Mouse (Mus musculus) kidney, postnatal 4 days (tissue): ENCODE measurements at regions not wholly inside any gene's neighbourhood (a gene's known extent, or its start where the extent isn't known, plus 50 kb on each side); places are given as distances from the start of the nearest gene placed in this dataset.

Source experiments
- DNase-seq, 2 experiments: peaks; one replicate each; pipeline ENCODE4 v3.0.0; 2021; ENCODE audit warnings: mixed read lengths in 2 of 2

GRCm38 (mm10) chr4:95155178-95155577, 103.2 kb upstream of the Jun start:
- DNase-seq: no peak

- no peak for DNase-seq
These were observed 103.8 kb upstream of the Jun start for GRCm38 (mm10) chr4:95155796-95156195.

GRCm38 (mm10) chr4:95156451-95157271, 104.6 kb upstream of the Jun start:
- DNase-seq: peak in 1 of 2 experiments; percentile 12

- no peak for DNase-seq
These were observed 105.8 kb upstream of the Jun start for GRCm38 (mm10) chr4:95157653-95158430.

DNA sequence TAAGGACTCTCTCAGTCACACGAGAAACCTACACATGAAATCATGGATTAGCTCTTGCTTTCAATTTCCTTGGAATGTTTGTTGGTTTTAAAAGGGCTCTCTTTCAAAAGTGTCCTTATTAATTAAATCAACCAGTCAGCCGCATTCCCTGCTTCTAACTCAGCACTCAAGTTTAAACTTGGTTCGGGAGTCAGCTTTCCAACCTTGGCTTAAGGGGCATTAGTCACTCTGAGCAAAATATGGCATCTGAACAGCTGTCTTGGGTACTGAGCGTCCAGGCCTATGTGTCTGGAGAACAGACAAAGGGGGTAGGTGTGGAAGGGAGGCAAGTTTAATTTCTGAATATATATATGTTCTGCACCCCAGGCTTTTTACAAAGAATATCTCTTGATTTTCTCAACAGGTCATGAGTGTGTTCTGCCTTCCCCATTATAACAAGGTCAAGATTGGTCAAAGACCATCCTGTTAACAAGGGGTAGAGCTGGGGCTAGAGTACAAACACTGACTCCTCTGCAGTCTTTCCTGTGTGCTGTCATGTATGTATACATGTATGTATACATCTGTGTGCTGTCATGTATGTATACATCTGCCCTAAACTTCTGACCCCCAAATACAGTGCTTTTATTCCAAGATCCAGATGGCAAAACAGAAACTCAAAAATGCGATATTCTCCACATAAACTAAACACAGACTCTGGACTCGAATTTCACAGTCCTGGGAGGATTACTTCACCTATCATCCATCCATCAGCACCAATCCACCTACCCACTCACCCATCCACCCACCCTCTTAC, 106.8 kb upstream of the Jun start:
- no peak for DNase-seq

DNA sequence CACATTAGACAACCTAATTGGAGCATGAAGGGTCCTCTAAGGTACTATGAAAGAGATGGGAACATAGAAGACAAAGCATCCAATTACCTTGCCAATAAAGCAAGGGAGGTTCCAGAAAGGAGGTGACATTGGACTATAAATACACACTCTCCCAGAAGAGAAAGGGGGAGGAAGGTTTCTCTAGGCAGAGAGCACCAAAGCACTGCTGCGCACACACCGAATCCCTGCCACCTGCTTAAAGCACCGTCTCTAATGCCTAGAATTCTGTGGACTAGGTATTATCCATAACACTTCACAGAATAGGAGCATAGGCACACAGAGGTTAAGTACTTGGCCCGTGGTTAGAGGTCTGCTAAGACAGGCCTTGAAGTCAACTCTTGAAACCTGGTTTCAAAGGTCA, 107.8 kb upstream of the Jun start:
- DNase-seq: no peak

DNA sequence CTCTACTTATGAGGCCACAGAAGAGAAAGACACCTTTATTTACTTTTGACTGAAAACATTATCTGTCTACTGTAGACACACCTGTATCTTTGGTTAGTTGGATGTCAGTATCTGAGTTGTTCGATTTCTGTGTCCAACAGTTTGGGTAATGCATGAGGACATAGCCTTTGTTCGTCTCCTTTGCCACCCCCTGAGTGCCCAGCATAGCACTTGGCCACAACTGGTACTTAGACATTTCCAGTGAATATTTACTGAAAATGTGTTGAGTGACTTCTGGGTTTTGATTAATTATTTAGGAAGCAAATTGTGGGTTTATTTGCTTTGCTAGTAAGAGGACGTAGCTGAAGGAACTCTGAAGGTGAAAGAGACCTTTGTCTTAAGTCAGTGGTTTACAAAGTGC, 108.4 kb upstream of the Jun start:
- DNase-seq: no peak

DNA sequence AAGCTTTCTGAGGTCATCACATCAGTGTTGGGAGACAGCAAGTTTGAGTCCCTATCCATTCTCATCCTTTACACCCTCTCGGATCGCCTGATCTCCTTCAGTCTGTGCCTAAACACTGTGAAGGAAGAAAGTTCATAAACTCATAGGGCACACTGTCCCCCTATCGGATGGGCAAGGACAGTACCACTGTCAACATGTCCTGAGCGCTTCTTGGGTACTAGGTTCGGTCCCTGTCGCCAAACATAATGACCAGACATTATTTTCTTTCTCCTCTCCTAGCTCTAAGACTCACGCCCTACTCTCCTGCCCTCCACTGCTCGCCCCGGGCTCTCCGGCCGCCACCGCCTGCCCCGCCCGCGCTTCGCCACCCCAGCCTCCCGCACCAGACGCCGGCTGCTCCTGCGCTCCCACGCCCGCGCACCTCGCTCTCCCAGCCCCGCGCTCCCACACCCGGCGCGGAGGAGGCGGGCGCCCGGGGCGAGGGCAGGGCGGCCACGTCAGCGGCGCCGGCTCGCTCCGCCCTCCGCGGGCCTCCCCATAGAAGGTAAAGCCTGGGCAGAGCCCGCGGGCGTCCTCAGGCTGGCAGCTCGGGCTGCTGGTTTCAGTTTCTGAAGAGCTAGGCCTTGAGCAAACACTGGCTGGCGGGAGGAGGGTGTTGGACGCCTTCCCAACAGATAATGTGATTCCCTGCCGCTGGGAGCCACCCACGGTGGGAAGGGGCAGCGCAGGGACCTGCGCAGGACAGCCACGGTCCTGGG, 109.1 kb upstream of the Jun start:
- DNase-seq: peak; percentile 87 to 94

DNA sequence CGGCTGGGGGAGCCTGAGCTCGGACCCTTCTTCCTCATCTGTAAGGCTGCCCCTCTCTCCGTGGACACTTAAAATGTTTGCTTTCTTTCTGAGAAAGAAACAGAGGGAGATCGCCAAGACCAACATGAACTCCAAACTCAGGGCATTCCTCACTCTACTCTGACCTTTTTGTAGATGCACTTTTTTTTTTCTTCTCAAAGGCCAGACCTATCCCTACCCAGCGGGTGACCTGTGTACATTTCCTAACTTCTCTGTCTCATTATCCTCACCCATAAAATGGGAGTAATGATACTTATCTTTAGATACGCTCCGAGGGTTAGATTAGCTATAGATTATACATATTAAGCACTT, 109.6 kb upstream of the Jun start:
- no peak for DNase-seq

DNA sequence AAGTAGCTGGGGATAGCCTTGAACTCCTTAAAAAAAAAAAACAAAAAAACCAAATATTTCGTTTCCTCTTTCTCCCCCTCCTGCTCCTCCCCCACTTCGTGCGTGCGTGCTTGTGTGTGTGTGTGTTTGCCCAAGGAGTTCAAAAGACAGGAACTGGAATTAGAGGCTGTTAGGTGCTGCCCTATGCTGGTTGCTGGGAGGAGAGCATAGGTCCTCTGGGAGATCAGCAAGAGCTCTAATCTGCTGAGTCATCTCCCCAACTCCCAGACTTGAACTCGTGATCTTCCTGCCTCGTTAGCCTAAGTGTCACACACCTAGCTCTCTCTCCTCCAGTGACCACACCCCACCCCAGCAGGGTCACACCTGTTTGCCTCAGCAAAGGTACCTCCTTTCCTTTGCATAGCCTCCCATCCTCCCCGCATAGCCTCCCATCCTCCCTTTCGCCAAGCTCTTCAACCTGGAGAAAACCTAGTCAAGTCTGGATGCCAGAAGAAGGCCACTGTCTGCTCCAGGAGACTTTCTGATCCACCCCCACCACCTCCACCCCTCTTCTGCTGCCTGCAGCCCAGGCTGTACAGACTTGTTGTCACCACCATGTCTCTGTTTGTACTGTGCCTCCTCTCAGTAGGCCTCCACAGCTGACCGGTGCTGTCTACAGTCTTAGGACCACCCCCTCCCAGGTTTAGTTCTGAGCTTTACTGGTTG, 110.5 kb upstream of the Jun start:
- DNase-seq: no peak

- DNase-seq: peak in 1 of 2 experiments; percentile 23
These were observed 111.4 kb upstream of the Jun start for GRCm38 (mm10) chr4:95163403-95163802.

- no peak for DNase-seq
These were observed 114.5 kb upstream of the Jun start for GRCm38 (mm10) chr4:95166503-95166902.

- no peak for DNase-seq
These were observed 115.2 kb upstream of the Jun start for GRCm38 (mm10) chr4:95167216-95167615.

DNA sequence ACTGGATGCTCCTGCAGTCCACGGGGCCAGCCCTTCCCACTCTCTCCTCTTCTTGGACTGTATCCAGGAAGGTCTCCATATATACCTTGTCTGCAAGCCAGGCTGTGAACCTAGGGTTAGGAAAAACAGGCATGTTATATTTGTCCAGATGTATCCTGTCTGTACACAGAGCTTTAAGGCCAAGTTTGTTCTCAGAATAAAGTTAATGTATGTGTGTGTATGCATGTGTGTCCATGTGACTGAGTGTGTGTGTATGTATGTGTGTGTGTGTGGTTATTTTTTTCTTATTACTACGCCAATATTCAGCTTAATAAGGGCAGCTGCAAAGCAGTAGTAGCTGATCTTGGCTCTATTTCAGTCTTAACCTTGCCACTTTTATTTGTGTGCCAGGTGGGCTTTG, 117.7 kb upstream of the Jun start:
- DNase-seq: no peak

- DNase-seq: no peak
These were observed 125.7 kb upstream of the Jun start for GRCm38 (mm10) chr4:95177753-95178152.

- no peak for DNase-seq
These were observed 126.4 kb upstream of the Jun start for GRCm38 (mm10) chr4:95178467-95178866.

DNA sequence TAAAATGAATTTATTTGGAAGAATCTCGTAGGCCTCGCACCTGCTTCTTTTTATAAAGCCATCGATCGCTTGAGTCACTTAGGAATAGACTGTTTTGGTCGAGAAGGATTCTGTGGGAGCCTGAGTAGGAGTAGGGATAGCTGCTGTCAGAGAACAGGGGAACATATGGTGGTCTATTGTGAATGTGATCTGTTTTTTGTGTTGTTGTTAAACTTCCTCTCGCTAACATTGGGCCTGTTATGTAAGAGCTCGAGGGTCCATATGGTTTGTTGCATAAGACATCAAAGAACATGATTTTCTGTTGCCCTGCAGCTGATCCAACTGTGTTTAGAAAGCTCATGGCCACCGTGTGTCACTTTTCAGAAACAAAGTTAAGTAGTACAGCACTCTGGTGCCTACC, 126.9 kb upstream of the Jun start:
- no peak for DNase-seq

DNA sequence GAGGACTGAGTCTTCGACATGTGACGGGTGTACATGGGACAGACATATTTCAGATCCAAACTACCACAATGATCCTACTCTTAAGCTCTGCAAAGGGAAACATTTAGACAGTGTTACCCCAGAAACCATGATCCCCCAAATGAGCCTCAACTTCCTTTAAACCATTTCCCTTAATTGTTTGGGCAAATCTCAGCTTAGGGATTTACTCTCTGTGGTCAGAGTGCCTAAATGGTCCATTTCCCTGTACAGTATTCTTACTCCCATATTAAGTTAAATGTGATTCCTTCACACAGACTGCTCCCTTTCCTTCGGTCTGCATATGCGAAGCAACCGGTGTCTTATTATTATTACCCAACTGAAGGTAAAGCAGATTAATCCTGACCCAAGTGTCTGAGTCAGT, 128.4 kb upstream of the Jun start:
- DNase-seq: no peak

- no peak for DNase-seq
These were observed 129.0 kb upstream of the Jun start for GRCm38 (mm10) chr4:95180999-95181398.

DNA sequence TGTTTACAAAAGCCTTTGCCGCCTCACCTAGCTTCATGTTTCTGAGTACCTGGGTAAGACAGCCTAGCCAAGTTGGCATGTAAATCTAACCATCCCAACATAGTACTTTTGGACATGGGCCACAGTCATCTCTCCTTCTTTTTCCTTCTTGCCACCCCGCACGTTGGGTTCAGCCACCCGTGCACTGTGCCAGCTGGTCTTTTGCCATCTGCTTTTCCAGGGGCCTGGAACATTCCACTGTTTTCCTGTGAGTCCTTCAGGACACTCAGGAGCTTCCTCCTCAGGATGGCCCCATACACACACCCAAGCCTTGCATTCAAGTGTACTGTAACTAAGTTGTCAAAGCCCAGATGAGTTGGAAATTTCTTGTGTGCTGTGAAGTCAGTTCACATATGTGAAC, 132.2 kb upstream of the Jun start:
- no peak for DNase-seq

GRCm38 (mm10) chr4:95185113-95185915, 133.3 kb upstream of the Jun start:
- no peak for DNase-seq
